Mouse (Mus musculus): ENCODE results near the gene Serpinb9g. TPM values are rescaled to one million over a fixed set of nuclear protein-coding genes. Genes with fewer than 3 reads are reported as not detected.
"Not testable (repeated sequence)": the region's sequence is repeated elsewhere in the genome, so short reads cannot be mapped to it uniquely, and the experiment has no call there.

Serpinb9g gene
- polyA plus RNA-seq (2012; rRNA removed) = not detected in 2 replicates

GRCm38 (mm10) chr13:33484490-33484889 lies at the start of gene Serpinb9g:
TSS of gene Serpinb9g (plus strand) at chr13:33484790.
- not testable (repeated sequence) for DNase-seq (ENCODE audit: low read depth, low spot score)
- WGBS = 77% methylated on average over 4 of the region's 4 CpGs

- 78% methylated on average over 3 of the region's 3 CpGs for WGBS
- not testable (repeated sequence) for DNase-seq (ENCODE audit: low read depth, low spot score)
Measured at GRCm38 (mm10) chr13:33483872-33484271, 718 bp upstream of the Serpinb9g start.

GRCm38 (mm10) chr13:33524629-33525028 lies 40.0 kb downstream of the Serpinb9g start:
- DNase-seq (ENCODE audit: low read depth, low spot score) = no peak

- DNase-seq (ENCODE audit: low read depth, low spot score) = no peak
Measured at GRCm38 (mm10) chr13:33532814-33533213, 48.2 kb downstream of the Serpinb9g start.

Other genes with a start within 250 kb of the Serpinb9g start
- not detected in 2 replicates for gene Serpinb9e, start 235.2 kb upstream of the Serpinb9g start, polyA plus RNA-seq (2012; rRNA removed)
- gene Serpinb9f, start 160.7 kb upstream of the Serpinb9g start, polyA plus RNA-seq (2012; rRNA removed) = not detected in 2 replicates
- gene Gm11397, start 89.0 kb upstream of the Serpinb9g start, polyA plus RNA-seq (2012; rRNA removed) = not detected in 2 replicates
- not detected in 2 replicates for gene Serpinb6d, start 176.6 kb downstream of the Serpinb9g start, polyA plus RNA-seq (2012; rRNA removed)